Mouse (Mus musculus) adrenal gland, adult 2 months (tissue): ENCODE measurements at regions not wholly inside any gene's neighbourhood (a gene's known extent, or its start where the extent isn't known, plus 50 kb on each side); places are given as distances from the start of the nearest gene placed in this dataset.

Source experiments
- DNase-seq: peaks from one replicate; pipeline ENCODE4 v3.0.0; 2021

DNA sequence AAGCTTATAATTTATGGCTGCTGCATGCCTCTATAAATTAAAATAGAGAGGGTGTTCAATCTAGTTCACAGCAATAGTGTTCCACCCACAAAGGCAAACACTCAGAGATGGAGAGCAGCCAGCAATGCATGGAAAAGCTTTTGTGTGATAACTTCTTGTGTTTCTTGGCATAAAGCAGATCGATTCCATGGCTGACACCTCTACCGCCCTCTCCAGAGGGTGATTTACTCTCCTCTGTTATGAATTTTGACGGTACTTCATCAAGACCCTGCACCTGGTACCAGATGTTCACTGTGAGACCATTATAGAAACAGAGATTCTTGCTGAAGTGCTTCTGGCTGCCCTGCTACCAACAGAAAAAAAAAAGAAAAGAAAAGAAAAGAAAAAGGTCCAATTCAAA lies 54.1 kb upstream of the Btc start:
- DNase-seq = no peak

DNA sequence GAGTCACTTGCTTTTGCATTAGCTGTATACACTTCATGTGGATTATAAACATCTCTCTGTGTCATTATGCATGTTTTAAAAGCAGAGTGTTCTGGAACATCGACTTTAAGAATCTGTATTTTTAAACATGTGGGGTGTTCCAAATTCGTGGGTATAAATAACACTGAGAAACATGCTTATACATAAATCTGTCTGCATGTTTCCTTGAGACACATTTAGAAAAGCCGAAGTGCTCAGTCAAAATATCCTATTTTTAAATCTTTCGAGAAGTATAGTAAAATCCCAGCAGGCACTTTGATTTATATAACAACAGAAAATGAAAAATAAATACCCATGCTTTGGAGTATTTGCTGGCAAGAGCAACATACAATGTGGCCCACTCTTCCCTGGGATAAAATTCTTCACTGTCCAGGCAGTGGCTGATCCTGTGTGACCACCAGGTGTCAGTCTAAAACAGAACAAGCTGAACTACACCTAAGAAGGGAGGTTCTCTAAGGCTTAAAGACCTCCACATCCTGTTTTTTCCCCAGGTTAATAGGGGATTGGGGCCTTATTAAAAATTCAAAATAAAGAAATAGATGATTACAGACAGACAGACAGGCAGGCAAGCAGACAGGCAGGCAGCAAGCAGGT lies 52.4 kb upstream of the Parm1 start:
- peak; percentile 11 for DNase-seq
